In the genomic region with DNA sequence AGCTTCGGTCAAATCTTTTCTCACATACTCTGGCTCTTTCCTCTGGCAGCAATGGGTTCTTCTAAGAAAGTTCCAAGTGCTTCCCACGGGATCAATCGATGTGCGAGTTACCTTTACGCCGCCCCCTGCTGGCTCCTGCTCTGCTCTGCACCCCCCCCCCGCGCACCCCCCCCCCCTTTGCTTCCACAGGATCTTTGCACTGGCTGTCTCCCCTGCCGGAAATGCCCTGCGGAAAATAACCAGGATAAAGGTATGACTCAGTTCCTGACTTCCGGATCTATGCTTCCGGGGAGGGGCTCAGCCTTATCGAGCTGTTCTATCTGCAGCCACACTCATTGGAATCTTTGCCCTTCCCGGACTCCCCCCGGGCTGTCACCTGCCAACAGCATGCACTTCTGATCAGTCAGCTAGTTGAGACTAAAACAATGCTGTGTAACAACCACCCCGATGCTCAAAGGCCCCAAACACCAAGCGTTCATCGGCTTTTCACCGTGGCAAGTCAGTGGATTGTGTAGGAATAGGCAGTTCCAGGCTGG, we compare ENCODE assay signal across 1 mouse cellular context.
TF ChIP-seq lines count a peak whose summit lies in the region.

No protein-coding gene starts in this region.

TF ChIP-seq in MEL, 35 proteins besides CTCF, POLR2A, EP300 and RAD21:
- no peak for TF ChIP-seq TAL1 (IDR thresholded peaks at IDR 0.05; ENCODE audit: low read length)
- TF ChIP-seq USF1 (IDR thresholded peaks at IDR 0.05; ENCODE audit: low read depth, low read length), result no peak
- TF ChIP-seq E2F4 (IDR thresholded peaks at IDR 0.05; ENCODE audit: borderline replicate concordance, low read depth, low read length), result no peak
- TF ChIP-seq POLR2AphosphoS5 (IDR thresholded peaks at IDR 0.05; ENCODE audit: borderline replicate concordance, low read depth, low read length), result no peak
- TF ChIP-seq GABPA (IDR thresholded peaks at IDR 0.05; ENCODE audit: low read depth, low read length), result no peak
- TF ChIP-seq SIN3A (IDR thresholded peaks at IDR 0.05; ENCODE audit: low read length), result no peak
- TF ChIP-seq SMC3 (IDR thresholded peaks at IDR 0.05; ENCODE audit: low read depth, low read length), result no peak
- TF ChIP-seq ELF1 (IDR thresholded peaks at IDR 0.05; ENCODE audit: low read depth, low read length), result no peak
- no peak for TF ChIP-seq ZC3H11A (IDR thresholded peaks at IDR 0.05; ENCODE audit: low read depth, low read length)
- TF ChIP-seq BHLHE40 (IDR thresholded peaks at IDR 0.05; ENCODE audit: borderline replicate concordance, low read depth, low read length), result no peak
- TF ChIP-seq UBTF (IDR thresholded peaks at IDR 0.05; ENCODE audit: borderline replicate concordance, insufficient read depth, low read depth, low read length), result no peak
- no peak for TF ChIP-seq MAFK (IDR thresholded peaks at IDR 0.05; ENCODE audit: borderline replicate concordance, low read depth, low read length)
- no peak for TF ChIP-seq ZMIZ1 (IDR thresholded peaks at IDR 0.05; ENCODE audit: low read depth, low read length)
- no peak for TF ChIP-seq ZKSCAN1 (IDR thresholded peaks at IDR 0.05; ENCODE audit: low read depth, low read length)
- TF ChIP-seq MAX (IDR thresholded peaks at IDR 0.05; ENCODE audit: low read length), result no peak
- TF ChIP-seq JUND (IDR thresholded peaks at IDR 0.05; ENCODE audit: low read depth, low read length), result no peak
- TF ChIP-seq MXI1 (IDR thresholded peaks at IDR 0.05; ENCODE audit: low read depth, low read length), result no peak
- TF ChIP-seq CHD2 (IDR thresholded peaks at IDR 0.05; ENCODE audit: low read length), result no peak
- TF ChIP-seq GATA1 (IDR thresholded peaks at IDR 0.05; ENCODE audit: low read depth, low read length), result no peak
TF ChIP-seq in MEL: peak in this region for 0.
